Mouse (Mus musculus): ENCODE data around the gene Slc6a21.

Slc6a21 gene

DNA sequence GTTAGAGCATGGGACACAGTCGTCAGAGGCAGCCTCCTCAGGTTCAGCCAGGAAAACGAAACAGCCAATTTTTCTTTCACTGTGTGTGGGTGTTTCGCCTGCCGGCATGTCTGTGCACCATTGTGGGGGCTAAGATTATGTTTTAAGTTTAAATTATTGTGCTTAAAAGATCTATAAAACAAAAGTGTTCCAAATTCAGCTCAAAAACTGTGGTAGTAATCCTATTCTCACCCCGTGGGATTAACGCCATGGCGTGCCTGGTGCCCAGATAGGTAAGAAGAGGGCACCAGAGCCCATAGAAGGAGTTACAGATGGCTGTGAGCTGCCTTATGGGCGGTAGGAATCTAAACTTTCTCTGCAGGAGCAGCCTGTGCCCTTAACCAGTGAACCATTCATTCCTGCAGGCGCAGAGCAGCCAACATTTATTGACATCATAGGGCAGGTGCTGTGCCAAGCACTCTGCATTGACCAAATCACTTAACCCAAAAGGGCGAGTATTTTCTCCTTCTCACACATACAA, 37.9 kb downstream of the Slc6a21 start:
- no peak for DNase-seq (ENCODE audit: low spot score in 2 of 2)

DNA sequence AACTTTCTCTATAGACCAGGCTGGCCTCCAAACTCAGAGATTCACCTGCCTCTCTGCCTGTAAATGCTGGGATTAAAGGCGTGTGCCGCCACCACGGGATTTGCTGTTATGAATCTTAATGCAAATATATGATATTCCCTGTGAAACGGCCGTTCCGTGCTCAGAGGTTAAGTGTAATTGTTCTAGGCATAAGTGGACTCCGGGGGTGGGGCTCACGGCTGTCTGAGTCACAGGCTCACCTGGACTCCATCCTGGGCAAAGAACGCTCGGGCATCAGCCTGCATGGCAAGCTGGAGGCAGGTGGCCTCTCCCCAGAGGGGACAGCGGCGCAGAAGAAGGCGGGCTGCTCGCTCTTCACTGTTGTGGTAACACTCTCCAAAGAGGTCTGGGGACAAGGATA, 39.2 kb downstream of the Slc6a21 start:
- no peak for DNase-seq (ENCODE audit: low spot score in 2 of 2)

DNA sequence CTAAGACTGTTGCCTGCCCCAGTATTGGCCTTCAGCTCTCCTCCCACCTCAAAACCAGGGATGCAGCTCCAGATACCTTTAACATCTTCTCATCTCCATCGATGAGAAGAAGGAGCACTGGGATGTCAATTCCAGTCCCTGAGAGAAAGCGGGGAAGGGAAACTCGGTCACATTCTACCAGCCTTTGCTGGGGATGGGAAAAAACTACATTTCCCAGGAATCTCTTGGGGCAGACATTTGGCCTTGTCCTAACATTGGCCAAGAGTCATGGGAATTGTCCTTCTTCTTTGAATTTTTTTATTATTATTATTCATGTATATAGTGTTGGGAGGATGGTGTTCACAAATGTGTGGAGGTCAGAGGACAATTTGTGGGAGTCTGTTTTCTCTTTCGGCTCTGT, 44.9 kb downstream of the Slc6a21 start:
- no peak for DNase-seq (ENCODE audit: low spot score in 2 of 2)

DNA sequence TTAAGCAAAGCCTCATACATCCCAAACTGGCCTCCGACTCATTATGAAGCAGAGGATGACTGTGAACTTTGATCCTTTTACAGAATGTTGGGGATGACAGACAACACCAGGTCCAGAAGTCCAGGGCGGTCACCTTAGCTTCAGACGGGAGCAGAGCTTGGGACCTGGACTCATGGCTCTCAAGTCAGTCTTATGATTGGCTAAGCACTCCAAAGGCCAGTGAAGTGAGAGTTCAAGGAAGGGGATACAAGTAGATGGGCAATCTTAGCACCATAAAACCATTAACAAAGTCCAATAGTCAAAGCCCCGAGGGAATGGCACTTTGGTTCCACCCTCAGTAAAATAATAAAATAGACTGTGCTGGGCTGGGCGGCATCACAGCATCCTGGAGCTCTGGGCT, 45.8 kb downstream of the Slc6a21 start:
- no peak for DNase-seq (ENCODE audit: low spot score in 2 of 2)

DNA sequence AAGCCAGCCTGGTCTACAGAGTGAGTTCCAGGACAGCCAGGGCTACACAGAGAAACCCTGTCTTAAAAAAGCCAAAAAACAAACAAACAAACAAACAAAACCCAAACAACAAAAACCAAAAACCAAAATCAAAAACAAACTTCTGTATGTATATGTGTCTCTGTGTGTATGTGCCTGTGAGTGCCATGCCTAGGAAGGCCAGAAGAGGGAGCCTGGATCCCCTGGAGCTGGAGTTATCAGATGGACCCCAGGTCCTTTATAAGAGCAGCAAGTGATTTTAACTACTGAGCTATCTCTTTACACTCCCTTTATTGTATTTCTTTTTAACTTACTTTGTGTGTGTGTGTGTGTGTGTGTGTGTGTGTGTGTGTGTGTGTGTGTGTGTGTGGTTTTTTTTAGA, 48.5 kb downstream of the Slc6a21 start:
- DNase-seq (ENCODE audit: low spot score in 2 of 2), result no peak

DNA sequence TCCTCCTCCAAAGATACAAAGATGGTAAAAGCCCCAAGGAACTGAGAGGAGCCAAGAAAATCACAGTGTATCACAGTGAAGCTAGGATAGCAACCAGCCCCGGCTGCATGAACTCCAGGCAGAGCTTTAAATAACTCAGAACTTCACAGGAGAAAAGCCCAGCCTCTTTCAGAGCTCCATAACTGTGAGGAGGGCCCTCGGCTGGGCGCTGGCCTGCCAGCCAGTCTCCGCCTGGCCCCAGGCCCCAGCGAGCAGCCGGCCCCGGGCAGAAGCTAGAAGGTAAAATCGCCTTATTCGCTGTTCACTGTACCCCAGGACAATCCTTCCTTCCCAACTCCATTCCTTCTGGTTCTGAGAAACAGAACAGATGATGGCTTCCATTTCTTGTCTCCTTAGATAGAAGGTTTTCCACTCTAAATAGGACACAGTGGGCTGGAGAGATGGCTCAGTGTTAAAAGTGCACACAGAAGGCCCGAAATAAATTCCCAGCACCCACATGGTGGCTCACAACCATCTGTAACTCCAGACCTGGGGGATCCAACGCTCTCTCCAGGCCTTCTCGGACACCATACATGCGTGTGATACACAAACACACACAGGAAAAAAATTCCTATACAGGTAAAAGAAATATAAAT, 51.6 kb downstream of the Slc6a21 start:
- DNase-seq (ENCODE audit: low spot score in 2 of 2), result no peak

DNA sequence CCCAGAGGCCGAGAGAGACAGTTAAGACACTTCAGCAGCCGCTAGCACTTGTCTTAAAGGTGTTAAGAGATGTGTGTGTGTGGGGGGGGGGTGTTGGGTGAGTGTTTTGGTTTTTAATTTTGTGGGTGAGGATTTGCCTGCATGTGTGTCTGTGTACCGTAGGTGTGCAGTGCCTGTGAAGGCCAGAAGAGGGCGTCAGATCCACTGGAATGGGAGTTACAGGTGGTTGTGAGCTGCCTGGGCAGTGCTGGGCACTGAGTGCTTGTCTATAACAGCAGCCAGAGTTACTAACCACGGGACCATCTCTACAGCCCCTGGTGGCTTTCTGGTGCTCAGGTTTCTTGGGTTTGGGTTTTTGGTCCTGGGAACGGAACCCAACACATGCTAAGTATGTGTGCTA, 54.2 kb downstream of the Slc6a21 start:
- no peak for DNase-seq (ENCODE audit: low spot score in 2 of 2)

DNA sequence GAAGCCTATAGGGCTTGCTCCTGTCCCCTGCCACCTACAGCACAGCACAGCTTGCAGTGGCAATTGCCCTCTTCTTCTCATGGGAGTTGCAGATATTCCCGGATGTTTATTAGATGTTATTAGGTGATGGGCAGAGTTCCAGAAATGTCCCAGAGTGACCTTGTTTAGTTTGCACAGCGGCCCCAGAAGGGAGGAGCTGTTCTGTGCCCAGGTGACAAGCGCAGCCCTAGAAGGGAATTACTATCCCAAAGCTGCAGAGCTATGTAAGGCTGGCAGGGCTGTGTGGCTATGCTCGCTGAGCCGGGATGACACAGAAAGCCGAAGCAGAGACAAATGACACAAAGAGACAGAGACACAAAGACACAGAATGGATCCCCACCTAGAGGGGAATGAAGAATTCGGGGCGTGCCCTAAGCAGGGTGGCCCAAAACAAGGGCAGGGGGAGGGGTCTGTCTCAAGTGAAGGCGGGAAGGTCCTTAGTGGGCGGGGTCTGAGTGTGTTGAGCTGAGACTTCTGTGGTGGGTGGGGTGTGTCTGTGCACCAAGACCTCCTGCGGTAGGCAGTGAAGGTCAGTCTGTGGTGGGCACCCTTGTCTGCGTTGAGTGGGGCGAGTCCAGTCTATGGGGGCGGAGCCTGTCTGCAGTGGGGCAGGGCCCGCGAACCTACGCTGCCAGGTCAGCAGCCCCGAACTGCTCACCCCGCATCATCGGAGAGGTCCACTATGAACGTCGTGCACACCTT, 55.5 kb downstream of the Slc6a21 start:
- peak; percentile 49 to 61 for DNase-seq (ENCODE audit: low spot score in 2 of 2)

DNA sequence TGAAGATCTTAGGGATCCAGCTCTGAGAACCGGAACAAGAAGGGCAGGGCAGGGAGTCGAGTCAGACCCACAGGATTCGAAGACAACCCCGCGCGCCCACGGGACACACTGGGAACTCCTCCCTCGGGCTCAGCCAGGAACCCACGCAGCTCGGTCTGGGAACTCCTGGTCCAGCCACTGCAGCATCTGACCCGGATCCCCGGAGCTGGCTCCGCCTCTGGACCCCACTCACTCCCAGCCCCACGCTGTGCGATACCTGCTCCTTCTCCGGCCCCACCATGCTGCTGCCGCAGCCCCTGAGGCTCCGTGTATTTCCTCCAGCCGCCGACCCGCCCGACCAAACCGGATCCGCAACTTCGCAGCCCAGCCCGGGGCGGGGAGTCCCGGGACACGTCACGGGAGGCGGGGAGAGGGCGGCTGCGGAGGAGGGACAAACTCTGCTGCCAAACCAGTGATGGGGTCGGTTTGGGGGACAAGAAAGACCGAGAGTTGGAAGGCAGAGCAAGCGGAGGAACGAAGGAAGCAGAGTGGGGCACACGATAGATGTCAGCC, 56.2 kb downstream of the Slc6a21 start, which contains the start of gene Trpm4:
Gene Trpm4, minus strand, starts transcription at position 350 of the 552 bp plus-strand sequence.
- DNase-seq (ENCODE audit: low spot score in 2 of 2), result peak; percentile 90 to 91

DNA sequence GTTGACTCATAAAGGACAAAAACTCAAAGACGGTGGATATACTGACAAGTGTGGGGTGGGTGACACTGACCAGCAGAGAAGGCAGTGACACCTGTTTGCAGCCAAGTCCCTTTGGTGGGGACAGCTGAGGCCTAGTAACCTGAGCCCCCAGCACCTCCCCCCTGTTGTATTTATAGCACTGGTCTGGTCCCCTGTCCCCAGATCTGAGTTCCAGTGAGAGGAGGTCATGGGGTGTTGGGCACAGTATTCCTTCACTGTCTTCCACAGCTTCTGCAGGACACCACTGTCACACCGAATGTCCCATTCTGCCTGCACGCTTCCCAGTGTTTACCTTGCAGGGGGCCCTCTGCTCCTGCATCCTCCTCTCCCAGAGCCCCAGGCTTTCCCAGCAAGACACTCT, 57.3 kb downstream of the Slc6a21 start:
- no peak for DNase-seq (ENCODE audit: low spot score in 2 of 2)

DNA sequence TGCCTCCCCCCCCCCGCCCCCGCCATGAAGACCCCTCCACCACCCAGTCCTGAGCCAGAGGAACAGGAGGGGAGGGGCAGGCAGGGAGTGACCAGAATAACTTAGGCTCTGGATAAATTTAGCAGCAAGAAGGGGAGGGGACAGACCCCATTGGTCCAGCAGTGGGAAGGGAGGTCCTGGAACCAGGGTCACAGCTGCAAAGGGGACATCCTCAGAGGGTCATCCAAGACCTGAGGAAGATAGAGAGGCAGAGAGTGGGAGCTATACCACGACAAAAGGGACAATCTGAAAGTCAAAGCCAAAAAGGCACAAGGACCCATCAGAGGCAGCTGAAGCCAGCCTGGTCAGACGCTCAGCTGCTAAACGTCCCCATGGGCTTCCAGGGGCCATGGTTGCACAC, 57.7 kb downstream of the Slc6a21 start, which contains the start of gene Hrc:
Gene Hrc, plus strand, starts transcription at position 235 of the 400 bp plus-strand sequence.
- no peak for DNase-seq (ENCODE audit: low spot score in 2 of 2)

DNA sequence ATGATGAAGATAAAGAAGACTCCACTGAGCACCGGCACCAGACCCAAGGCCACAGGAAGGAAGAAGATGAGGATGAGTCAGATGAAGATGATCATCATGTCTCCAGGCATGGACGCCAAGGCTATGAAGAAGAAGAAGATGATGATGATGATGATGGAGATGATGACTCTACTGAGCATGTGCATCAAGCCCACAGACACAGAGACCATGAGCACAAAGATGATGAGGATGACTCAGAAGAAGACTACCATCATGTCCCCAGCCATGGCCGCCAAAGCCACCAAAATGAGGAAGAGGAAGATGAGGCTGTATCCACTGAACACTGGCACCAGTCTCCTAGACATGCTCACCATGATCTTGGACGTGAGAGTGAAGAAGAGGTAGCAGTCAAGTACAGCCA, 59.0 kb downstream of the Slc6a21 start:
- no peak for DNase-seq (ENCODE audit: low spot score in 2 of 2)

DNA sequence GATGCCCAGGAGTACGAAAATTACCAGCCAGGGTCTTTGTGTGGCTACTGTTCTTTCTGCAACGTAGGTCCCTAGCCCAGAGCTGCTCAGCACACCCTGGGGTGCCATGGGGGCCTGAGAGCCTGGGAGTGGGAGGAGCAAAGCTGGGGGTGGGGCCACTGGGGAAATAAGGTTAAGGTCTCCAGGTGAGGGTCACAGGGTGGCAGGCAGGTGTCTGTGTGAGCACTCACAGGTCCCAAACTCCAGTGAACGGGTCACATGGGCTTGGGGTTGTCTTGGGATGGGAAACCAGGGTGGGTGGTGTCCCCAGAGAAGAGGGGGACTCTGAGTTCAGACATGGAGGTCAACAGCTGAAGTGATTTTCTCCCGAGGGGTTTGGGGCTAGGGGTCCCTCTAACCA, 60.2 kb downstream of the Slc6a21 start:
- DNase-seq (ENCODE audit: low spot score in 2 of 2), result no peak

DNA sequence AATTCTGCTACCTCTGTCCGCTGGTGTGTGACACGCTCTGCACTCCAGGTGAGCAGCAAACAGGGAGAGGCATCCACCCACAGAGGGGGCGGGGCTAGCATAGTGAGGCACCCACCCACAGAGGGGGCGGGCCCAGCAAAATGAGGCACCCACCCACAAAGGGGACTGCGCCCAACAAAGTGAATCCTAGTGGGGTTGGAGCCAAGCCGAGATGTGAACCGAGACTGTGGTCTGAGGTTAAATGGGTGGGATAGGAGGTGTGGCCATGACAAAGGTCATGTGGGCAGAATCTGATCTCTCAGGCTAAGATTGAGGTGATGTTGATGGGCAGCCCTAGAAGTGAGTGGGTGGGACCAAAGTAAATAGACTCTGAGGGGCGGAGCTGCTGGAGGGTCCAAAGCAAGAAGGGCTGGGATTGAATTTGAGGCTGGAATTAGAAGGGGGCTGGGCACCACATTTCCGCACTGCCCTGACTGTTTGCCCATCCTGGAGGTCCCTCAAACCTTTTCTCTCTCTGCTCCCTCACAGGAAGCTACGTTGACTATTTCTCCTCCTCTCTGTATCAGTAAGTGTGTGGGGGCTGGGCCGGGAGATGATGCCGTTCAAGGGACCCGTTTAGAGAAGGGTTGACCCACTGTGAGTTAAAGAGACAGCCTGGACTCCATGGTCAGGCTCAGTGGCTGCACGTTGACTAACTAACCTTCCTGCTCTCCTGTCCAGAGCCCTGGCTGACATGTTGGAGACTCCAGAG, 61.0 kb downstream of the Slc6a21 start:
- DNase-seq (ENCODE audit: low spot score in 2 of 2), result peak; percentile 53 to 60
